ENCODE assay signal across 1 mouse cellular context in the genomic region with DNA sequence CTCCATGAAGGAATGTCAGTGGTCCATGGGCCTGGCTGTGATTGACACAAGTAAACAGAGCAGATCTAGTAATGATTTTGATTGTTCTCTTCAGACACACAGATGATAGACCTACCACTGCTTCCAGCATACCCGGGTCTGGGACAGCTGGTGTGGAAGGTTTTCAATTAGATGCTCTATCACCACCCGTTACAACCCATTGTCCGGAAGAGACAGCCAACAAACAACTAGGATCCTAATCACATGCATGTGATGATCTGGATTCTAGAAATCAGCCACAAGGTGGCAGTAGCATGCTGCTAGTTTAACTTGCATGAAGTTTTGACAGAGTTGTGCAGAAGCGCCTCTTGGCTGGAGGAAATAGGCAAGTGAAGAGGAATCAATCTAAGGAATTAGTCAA.
TF ChIP-seq lines count a peak whose summit lies in the region.

No protein-coding gene starts in this region.

TF ChIP-seq in MEL, 35 proteins besides CTCF, POLR2A, EP300 and RAD21 (continued from another document):
- no peak for TF ChIP-seq BHLHE40 (IDR thresholded peaks at IDR 0.05; ENCODE audit: borderline replicate concordance, low read depth, low read length)
- no peak for TF ChIP-seq GABPA (IDR thresholded peaks at IDR 0.05; ENCODE audit: low read depth, low read length)
- peak; percentile 72 for TF ChIP-seq ZC3H11A (IDR thresholded peaks at IDR 0.05; ENCODE audit: low read depth, low read length)
- TF ChIP-seq MYB (IDR thresholded peaks at IDR 0.05; ENCODE audit: low read depth, low read length), result no peak
- no peak for TF ChIP-seq E2F4 (IDR thresholded peaks at IDR 0.05; ENCODE audit: borderline replicate concordance, low read depth, low read length)
- no peak for TF ChIP-seq KAT2A (conservative IDR thresholded peaks at IDR 0.05; ENCODE audit: low read depth, low read length)
- TF ChIP-seq MAX (IDR thresholded peaks at IDR 0.05; ENCODE audit: low read length), result peak; percentile 65
- no peak for TF ChIP-seq POLR2AphosphoS5 (IDR thresholded peaks at IDR 0.05; ENCODE audit: borderline replicate concordance, low read depth, low read length)
- TF ChIP-seq USF2 (IDR thresholded peaks at IDR 0.05; ENCODE audit: borderline replicate concordance in 1 of 2, insufficient read depth in 1 of 2, low read depth in 1 of 2, low read length in 2 of 2), result no peak
- TF ChIP-seq MXI1 (IDR thresholded peaks at IDR 0.05; ENCODE audit: low read depth, low read length), result 0 out of 2 replicates have a peak, but pooled peaks have one; percentile 36
- no peak for TF ChIP-seq NELFE (IDR thresholded peaks at IDR 0.05; ENCODE audit: low read depth, low read length)
- no peak for TF ChIP-seq ETS1 (IDR thresholded peaks at IDR 0.05; ENCODE audit: low read depth, low read length)
- TF ChIP-seq GATA1 (IDR thresholded peaks at IDR 0.05; ENCODE audit: low read depth, low read length), result 0 out of 2 replicates have a peak, but pooled peaks have one; percentile 14
- peak; percentile 85 for TF ChIP-seq SMC3 (IDR thresholded peaks at IDR 0.05; ENCODE audit: low read depth, low read length)
- no peak for TF ChIP-seq ZMIZ1 (IDR thresholded peaks at IDR 0.05; ENCODE audit: low read depth, low read length)
- TF ChIP-seq TCF12 (IDR thresholded peaks at IDR 0.05; ENCODE audit: low read depth, low read length), result no peak
- TF ChIP-seq MAZ (IDR thresholded peaks at IDR 0.05; ENCODE audit: low read depth, low read length), result no peak
- 0 out of 2 replicates have a peak, but pooled peaks have one; percentile 17 for TF ChIP-seq MAFK (IDR thresholded peaks at IDR 0.05; ENCODE audit: borderline replicate concordance, low read depth, low read length)
- no peak for TF ChIP-seq JUND (IDR thresholded peaks at IDR 0.05; ENCODE audit: low read depth, low read length)
- no peak for TF ChIP-seq NRF1 (IDR thresholded peaks at IDR 0.05; ENCODE audit: insufficient read depth, low read depth, low read length, poor library complexity, severe bottlenecking)
- no peak for TF ChIP-seq HCFC1 (IDR thresholded peaks at IDR 0.05; ENCODE audit: low read depth, low read length)
- TF ChIP-seq ELF1 (IDR thresholded peaks at IDR 0.05; ENCODE audit: low read depth, low read length), result no peak
- no peak for TF ChIP-seq CHD2 (IDR thresholded peaks at IDR 0.05; ENCODE audit: low read length)
- no peak for TF ChIP-seq TBP (IDR thresholded peaks at IDR 0.05; ENCODE audit: low read depth, low read length)
- TF ChIP-seq TAL1 (IDR thresholded peaks at IDR 0.05; ENCODE audit: low read length), result no peak
- no peak for TF ChIP-seq UBTF (IDR thresholded peaks at IDR 0.05; ENCODE audit: borderline replicate concordance, insufficient read depth, low read depth, low read length)
- TF ChIP-seq ZKSCAN1 (IDR thresholded peaks at IDR 0.05; ENCODE audit: low read depth, low read length), result no peak
